Mouse (Mus musculus) layer of hippocampus, adult 9-10 months (tissue): ENCODE measurements around the gene Timp4.
"Not testable (repeated sequence)": the region's sequence is repeated elsewhere in the genome, so short reads cannot be mapped to it uniquely, and the experiment has no call there.

Experiments
- DNase-seq: peaks from one replicate; pipeline ENCODE4 v3.0.0; 2022; ENCODE audit warnings: low spot score

Timp4 gene

DNA sequence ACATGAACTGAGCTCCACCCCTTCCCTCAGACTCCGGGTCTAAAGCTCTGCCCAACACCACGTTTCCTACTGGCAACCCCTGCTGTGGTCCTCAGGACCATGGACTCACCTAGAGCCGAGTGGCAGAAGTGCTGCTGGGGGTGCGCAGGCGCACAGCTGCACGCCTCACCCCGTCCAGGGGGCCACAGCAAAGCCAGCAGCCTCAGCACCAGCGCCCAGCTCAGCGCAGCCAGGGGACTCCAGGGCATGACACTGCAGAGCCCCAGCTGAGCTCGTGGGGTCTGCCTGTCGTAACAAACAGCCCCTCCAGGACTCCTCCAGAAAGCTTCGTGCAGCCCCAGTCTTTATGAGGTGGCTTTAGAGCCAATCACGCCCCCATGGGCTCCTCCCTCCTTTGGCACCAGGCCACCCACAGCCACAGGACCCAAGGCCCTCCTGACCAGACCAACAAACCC is 447 bp downstream of the Timp4 start:
- no peak for DNase-seq

DNA sequence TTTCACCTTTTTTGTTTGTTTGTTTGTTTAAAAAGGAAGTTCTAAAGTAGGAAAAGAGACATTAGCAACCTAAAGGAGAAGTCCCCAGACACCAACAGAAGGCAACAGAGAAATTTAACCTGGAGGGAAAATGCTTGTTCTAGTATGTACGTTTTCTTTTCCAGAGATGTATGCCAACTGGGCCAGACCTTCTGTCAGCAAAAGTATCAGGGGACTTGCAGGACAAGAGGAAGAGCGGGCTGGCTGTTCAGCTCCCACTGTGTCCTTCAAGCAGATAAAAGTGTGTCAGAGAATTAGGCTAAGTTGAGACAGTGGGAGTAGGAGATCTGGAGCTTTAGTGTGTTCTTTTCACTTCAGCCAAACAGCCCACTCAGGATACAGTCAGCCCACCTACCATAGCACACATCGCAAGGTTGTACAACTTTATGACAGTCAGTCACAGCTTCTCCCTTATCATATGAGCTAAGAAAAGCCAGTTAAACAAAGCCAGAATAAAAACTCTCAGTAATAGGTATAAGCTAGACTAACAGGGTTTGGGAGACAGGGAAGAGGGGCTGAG is 6.4 kb downstream of the Timp4 start:
- DNase-seq: no peak

DNA sequence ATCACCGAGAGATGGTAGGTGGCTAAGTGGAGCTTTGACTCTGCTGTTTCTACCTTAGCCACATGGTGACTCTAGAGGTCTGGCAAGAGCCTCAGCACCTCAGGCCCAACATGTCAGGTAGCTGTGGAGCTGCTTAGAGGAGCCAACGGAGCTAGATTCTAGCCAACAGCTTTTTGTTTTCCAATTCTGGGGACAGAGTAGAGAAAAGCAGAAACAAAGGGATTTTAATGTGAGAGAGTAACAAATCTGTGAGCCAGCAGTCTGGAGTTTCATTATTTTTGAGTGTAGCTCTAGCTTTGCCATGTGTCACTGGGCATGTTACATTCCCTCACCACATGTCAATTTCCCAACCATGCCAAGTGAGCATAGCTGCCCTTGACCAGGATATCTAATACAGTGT is 7.8 kb downstream of the Timp4 start:
- no peak for DNase-seq

- DNase-seq: no peak
These were observed 10.1 kb downstream of the Timp4 start for GRCm38 (mm10) chr6:115241939-115242338.

DNA sequence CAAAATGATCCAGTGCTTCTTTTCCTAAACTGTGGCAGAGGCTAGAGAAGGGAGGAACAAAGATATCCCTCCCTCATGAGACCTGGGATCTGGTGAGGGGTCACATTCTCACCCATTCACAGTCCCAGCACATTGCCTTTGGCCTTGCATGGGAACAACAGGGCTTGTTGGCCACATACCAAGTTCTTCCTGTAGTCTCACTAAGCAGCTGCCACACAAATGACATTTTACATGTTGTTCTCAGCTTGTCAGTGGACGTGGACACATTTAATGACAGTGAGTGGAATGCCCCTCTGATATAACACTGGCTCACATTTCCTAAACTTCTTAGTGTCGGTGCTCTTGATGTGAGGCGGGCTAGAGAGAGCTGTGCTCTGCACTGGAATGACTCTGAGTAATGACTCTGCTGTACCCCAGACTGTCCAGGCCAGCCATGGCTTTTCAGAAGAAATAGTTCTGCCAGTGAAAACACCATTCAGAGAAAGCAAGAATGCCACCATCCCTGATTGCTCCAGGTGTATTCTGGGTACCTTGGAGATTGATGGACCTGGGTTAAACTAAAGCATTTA is 10.8 kb downstream of the Timp4 start:
- no peak for DNase-seq

GRCm38 (mm10) chr6:115240431-115240830 is 11.6 kb downstream of the Timp4 start:
- not testable (repeated sequence) for DNase-seq

GRCm38 (mm10) chr6:115239335-115239734 is 12.7 kb downstream of the Timp4 start:
- no peak for DNase-seq

DNA sequence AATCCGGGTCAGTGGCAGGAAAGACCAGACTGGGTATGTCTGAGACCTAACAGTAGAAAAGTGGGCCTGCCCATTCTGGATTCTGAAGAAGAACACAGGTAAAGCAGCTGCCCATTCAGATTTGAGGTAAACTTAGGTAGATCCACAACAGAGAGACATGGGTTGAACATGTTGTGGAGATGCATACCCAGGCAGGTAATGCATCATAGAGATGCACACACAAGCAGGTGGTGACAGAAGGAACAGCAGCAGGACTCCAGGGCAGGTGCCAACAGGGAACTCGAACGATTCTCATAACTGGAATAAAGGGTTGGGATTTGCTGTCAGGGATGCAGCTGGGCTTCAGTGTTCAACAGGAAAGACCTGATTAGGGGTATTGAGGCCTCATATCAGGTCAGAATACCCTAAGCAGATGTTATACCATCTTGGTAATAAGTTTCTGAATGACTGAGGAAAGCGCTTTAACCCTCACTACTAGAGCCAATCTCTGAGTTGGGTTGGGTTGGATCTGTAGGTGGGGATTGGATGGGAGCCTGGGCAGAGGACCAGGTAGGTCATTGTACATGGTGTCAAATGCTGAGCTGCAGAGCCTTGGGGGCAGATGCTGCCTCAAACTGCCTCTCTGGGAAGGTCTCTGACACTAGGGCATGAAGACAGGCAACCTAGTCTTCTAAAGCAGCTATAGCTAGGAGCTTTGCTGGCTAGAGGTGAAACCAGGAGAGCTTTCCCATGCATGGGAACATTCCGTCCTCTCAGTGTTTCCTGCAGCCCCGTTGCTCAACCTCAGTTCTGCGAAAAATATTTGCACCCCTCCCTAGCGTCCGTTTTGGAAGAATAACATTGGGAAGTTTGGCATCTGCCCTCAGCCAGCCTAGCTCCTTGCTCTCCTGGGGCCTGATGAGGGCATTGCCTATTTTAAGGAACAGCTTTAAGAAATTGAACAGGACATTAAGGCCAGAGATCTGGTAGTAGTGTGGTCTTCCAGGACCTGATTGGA is 13.7 kb downstream of the Timp4 start:
- DNase-seq: no peak

DNA sequence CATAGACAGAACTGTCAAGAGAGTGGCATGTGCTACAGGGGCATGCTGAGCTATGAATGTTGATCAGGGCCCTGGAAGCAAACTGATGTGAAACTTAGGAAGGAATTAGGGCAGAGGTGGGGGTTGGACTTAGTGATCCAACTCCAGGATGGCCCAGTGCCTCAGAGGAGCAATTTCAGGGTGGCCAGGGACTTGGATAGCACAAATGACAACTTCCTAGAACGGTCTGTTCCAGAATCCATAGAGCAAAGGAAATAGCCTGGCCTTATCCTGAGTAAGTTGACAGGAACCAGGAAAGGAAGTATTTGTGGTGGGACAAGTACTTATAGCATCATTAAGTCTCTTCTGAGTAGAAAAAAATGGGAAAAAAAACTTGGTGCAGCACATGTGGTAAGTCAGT is 19.4 kb downstream of the Timp4 start:
- DNase-seq: no peak

GRCm38 (mm10) chr6:115231836-115232235 is 20.2 kb downstream of the Timp4 start:
- DNase-seq: no peak

GRCm38 (mm10) chr6:115230557-115230956 is 21.4 kb downstream of the Timp4 start:
- DNase-seq: no peak

GRCm38 (mm10) chr6:115227529-115227928 is 24.5 kb downstream of the Timp4 start:
- peak; percentile 77 for DNase-seq

DNA sequence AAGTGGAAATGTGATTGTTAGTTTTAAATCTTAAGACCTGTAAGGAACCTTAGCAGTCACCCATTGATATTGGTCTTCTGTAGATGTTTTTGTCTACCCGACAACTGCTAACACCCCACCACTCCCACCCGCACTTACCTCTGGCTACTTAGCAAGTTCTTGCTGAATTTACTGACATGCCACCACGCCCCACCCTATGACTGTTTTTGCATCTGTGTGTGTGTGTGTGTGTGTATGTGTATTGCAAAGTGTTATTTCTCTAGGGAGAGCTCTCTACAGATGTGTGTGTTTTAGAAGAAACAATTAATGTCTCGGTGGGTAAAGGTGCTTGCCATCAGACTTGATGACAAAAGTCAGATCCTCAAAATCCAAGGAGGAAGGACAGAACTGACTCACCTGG is 25.0 kb downstream of the Timp4 start, which contains the start of gene Gm17482:
Gm17482 (plus strand) TSS at position 301 of the 400 bp plus-strand sequence.
- DNase-seq: no peak

DNA sequence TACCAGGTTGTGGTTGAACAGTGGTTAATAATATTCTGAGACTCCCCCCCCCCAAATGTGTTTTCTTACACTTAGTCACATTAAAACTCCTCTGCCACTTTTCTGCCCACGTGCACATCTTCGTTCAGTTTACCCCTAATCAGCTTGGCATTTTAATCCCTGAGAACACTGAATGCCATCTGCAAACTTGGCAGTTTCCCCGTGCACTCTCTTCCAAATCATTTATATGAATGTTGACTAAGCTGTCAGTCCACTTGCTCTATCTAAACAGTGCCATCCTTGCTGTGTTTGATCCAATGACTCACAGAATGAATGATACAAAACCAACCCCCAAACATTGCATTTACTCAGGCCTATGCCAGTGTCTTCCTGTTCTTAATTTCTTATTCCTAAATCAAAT is 26.5 kb downstream of the Timp4 start:
- peak; percentile 74 for DNase-seq

DNA sequence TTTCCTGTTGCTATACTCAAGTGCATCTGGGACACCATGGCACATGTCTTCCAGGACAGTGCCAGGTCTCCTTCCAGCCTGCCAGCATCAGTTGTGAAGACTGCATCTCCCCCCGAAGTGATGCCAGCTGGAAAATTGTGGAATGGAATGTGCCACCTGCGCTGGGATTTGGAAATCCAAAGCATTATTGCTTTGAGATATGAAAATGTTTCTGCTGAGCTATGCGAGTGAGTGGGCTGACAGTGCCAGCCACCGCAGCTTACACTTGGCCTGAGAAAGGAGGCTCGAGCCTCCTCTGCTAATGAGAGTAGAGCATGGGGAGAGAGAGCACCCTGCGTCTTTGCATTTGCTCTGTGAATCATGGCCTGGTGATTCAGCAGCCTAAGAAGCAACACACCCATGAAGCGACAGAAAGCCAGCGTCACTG is 30.8 kb downstream of the Timp4 start:
- DNase-seq: no peak

GRCm38 (mm10) chr6:115213129-115213528 is 38.9 kb downstream of the Timp4 start:
- no peak for DNase-seq

DNA sequence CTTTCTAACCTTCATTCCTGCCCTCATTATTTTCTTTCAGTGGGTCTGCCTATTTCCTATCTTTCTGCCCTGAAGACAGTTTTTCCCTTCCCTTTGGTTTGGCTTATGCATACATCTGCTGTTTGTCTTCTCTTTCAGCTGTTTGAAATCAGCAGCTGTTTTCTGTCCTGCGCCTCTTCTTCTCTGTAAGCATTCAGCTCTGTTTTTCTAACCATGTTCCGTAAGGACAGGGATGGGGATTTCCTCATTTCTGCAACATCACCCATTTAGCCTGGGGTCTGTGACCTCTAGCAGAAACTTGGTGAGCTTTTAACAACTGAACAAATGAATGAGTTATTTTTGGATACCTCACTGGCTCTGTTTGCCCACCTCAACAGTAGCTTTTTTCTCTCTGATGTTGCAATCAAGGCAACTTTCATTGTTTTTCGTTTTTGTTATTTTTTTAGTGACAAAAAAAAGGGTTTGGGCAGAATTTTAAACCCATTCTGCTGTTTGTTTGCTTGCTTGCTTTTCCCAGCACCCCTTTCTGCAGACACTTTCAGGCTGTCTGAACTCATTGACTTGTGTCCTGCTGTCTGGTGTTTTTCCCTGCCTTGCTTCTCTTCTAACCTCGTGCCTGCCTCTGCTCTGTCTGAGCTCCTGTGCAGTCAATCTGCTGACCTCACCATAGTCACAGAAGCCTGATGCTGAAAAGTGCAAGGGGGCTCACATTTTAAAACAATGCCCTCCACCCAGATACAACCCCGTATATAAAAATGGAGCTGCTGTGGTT is 39.7 kb downstream of the Timp4 start:
- DNase-seq: no peak

GRCm38 (mm10) chr6:115210820-115211219 is 41.2 kb downstream of the Timp4 start:
- DNase-seq: no peak

DNA sequence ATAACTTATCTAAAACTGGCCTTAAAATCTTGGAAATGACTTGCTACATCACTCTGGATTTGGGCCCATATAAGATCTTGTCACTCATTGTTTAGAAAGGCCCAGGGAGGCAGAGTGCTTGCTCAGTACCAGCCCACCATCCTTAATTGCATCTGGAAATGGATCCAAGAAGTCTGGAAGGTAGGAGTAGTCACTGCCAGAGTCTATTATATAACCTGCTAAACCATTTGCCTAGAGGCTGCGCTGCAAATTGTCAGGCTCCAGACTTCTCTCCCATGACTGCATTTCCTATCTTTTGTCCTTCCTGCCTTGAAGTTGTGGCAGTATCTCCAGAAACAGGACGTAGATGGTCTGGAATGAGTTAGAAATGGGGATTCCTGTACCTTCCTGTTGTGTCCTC is 41.8 kb downstream of the Timp4 start:
- no peak for DNase-seq

GRCm38 (mm10) chr6:115203029-115203428 is 49.0 kb downstream of the Timp4 start:
- DNase-seq: no peak

- no peak for DNase-seq
These were observed 51.3 kb downstream of the Timp4 start for GRCm38 (mm10) chr6:115200753-115201152.
